Mouse (Mus musculus) splenic B cell, adult 2 months (primary cell): ENCODE data around the gene Kif3a.
A peak's percentile ranks its signal among the peaks of the same experiment; 100 is the strongest.

Source experiments
- DNase-seq: peaks from one replicate; pipeline ENCODE4 v3.0.0-alpha.2; 2011; ENCODE audit warnings: low read depth, low spot score
- H3K27me3 ChIP-seq: 2 replicates; pipeline ENCODE4 v1.6.1; 2012; ENCODE audit warnings: mild to moderate bottlenecking, low read length, moderate library complexity, mixed read lengths; ENCODE audit not compliant: control insufficient read depth, poor library complexity, insufficient read depth, severe bottlenecking
- H3K36me3 ChIP-seq: 2 replicates; pipeline ENCODE4 v1.6.1; 2012; ENCODE audit warnings: mild to moderate bottlenecking, low read length, moderate library complexity, mixed read lengths; ENCODE audit not compliant: control insufficient read depth, poor library complexity, insufficient read depth, severe bottlenecking

Gene Kif3a

GRCm38 (mm10) chr11:53566646-53567045 is 533 bp upstream of the Kif3a start:
- Histone ChIP-seq H3K27me3 (no peaks in the 10 kb centered on the region), H3K36me3 (no peaks in the 10 kb centered on the region)
- no peak for DNase-seq

- no peak for DNase-seq
- Histone ChIP-seq H3K36me3 (no peaks in the 10 kb centered on the region), H3K27me3 (no peaks in the 10 kb centered on the region)
Measured at GRCm38 (mm10) chr11:53580562-53580961, 13.4 kb downstream of the Kif3a start.

GRCm38 (mm10) chr11:53583151-53583550 is 16.0 kb downstream of the Kif3a start:
- no peak for DNase-seq
- Histone ChIP-seq H3K27me3 (no peaks in the 10 kb centered on the region), H3K36me3 (no peaks in the 10 kb centered on the region)

GRCm38 (mm10) chr11:53584849-53585248 is 17.7 kb downstream of the Kif3a start:
- no peaks in the 10 kb centered on the region for H3K27me3 ChIP-seq
- peak; percentile 49 for DNase-seq

GRCm38 (mm10) chr11:53585510-53585909 is 18.3 kb downstream of the Kif3a start:
- DNase-seq = no peak
- Histone ChIP-seq H3K27me3 (no peaks in the 10 kb centered on the region), H3K36me3 (no peaks in the 10 kb centered on the region)

More at GRCm38 (mm10) chr11:53584849-53585248, 17.7 kb downstream of the Kif3a start:
- no peaks in the 10 kb centered on the region for H3K36me3 ChIP-seq

- H3K36me3 ChIP-seq = no peaks in the 10 kb centered on the region
- H3K27me3 ChIP-seq = no peaks in the 10 kb centered on the region
- no peak for DNase-seq
Measured at GRCm38 (mm10) chr11:53588279-53588678, 21.1 kb downstream of the Kif3a start.

GRCm38 (mm10) chr11:53590368-53590768 is 23.2 kb downstream of the Kif3a start:
- Histone ChIP-seq H3K36me3 (no peaks in the 10 kb centered on the region), H3K27me3 (no peaks in the 10 kb centered on the region)
- DNase-seq = peak; percentile 77

GRCm38 (mm10) chr11:53591116-53591515 is 23.9 kb downstream of the Kif3a start:
- no peak for DNase-seq
- H3K36me3 ChIP-seq = no peaks in the 10 kb centered on the region
- H3K27me3 ChIP-seq = no peaks in the 10 kb centered on the region

GRCm38 (mm10) chr11:53604983-53605382 is 37.8 kb downstream of the Kif3a start:
- Histone ChIP-seq H3K27me3 (no peaks in the 10 kb centered on the region), H3K36me3 (no peaks in the 10 kb centered on the region)
- DNase-seq = no peak

GRCm38 (mm10) chr11:53605609-53606008 is 38.4 kb downstream of the Kif3a start:
- peak; percentile 16 for DNase-seq
- H3K36me3 ChIP-seq = no peaks in the 10 kb centered on the region
- H3K27me3 ChIP-seq = no peaks in the 10 kb centered on the region

- peak; percentile 41 for DNase-seq
- Histone ChIP-seq H3K27me3 (no peaks in the 10 kb centered on the region), H3K36me3 (no peaks in the 10 kb centered on the region)
Measured at GRCm38 (mm10) chr11:53609231-53609630, 42.1 kb downstream of the Kif3a start.

- H3K36me3 ChIP-seq = no peaks in the 10 kb centered on the region
- H3K27me3 ChIP-seq = no peaks in the 10 kb centered on the region
- peak; percentile 25 for DNase-seq
Measured at GRCm38 (mm10) chr11:53609672-53610071, 42.5 kb downstream of the Kif3a start.

GRCm38 (mm10) chr11:53615172-53615571 is 48.0 kb downstream of the Kif3a start:
- no peak for DNase-seq
- Histone ChIP-seq H3K36me3 (no peaks in the 10 kb centered on the region), H3K27me3 (no peaks in the 10 kb centered on the region)

GRCm38 (mm10) chr11:53615575-53615974 is 48.4 kb downstream of the Kif3a start:
- H3K27me3 ChIP-seq = no peaks in the 10 kb centered on the region
- no peak for DNase-seq
- H3K36me3 ChIP-seq = no peaks in the 10 kb centered on the region

- H3K27me3 ChIP-seq = no peaks in the 10 kb centered on the region
- peak; percentile 33 for DNase-seq
- no peaks in the 10 kb centered on the region for H3K36me3 ChIP-seq
Measured at GRCm38 (mm10) chr11:53616748-53617558, 49.8 kb downstream of the Kif3a start.
